Mouse (Mus musculus) brain, embryonic 14.5 days (tissue): ENCODE results near the gene Vps4b. TPM values are rescaled to one million over a fixed set of nuclear protein-coding genes. Genes with fewer than 3 reads are reported as not detected.
A peak's percentile ranks its signal among the peaks of the same experiment; 100 is the strongest.

ENCODE experiments used
- DNase-seq: peaks from one replicate; pipeline ENCODE4 v3.0.0-alpha.2; 2011; ENCODE audit warnings: low read depth
- CTCF ChIP-seq: fragments of 200-500 bp; IDR thresholded peaks from 2 replicates; pipeline ENCODE4 v1.5.1; 2012; ENCODE audit warnings: inconsistent platforms, mild to moderate bottlenecking, moderate library complexity, borderline replicate concordance; ENCODE audit not compliant: insufficient read depth, insufficient read length; ENCODE audit errors: extremely low read depth
- POLR2A ChIP-seq: fragments of 200-500 bp; IDR thresholded peaks from 2 replicates; pipeline ENCODE4 v1.6.1; 2012; ENCODE audit warnings: mild to moderate bottlenecking, inconsistent platforms, borderline replicate concordance; ENCODE audit not compliant: poor library complexity, insufficient read depth, insufficient read length, severe bottlenecking; ENCODE audit errors: extremely low read depth
- polyA plus RNA-seq: library from polyadenylated mRNA; depleted of rRNA; stranded (reverse); fragments of >200 nt; gene quantifications from 2 replicates; pipeline ENCODE4 v1.2.3, GENCODE M21; 2012

Gene Vps4b
- polyA plus RNA-seq, 1 experiment, result 21.7 TPM

DNA sequence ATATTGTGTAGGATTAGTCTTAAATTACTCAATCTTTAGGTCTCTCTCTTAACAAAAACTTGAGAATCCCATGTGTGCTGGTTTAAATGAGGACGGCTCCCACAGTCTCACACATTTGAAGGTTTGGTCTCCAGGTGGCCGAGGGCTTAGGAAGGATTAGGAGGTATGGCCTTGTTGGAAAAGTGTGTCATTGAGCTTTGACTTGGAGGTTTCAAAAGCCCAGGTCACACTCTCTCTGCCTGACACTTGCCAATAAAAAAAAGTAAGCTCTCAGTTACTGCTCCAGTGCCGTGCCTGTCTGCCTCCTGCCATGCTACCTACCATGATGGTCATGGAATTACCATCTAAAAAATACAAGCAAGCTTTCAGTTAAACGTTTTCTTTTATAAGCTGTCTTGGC lies 21.6 kb downstream of the Vps4b start:
- TF ChIP-seq POLR2A, result no peak
- TF ChIP-seq CTCF, result no peak
- no peak for DNase-seq

DNA sequence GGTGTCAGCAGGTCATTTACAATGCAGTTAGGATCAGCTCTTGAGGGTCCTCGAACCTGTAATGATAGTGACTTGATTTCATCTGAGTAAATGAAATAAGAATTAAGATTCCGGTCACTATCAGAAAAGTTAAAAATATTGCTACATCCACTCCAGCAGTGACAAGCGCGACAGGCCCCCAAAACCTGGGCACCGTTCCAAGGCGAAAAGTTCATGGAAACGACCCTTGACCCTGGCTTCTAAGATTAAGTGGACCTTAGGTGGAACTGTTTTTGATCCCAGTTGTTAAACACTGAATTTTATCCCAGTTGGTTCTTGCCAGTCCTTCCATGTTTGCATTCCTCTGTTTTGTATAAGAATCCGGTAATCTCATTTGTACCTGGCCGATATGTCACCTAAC lies 22.4 kb downstream of the Vps4b start:
- TF ChIP-seq POLR2A (no peak), CTCF (no peak)
- no peak for DNase-seq

DNA sequence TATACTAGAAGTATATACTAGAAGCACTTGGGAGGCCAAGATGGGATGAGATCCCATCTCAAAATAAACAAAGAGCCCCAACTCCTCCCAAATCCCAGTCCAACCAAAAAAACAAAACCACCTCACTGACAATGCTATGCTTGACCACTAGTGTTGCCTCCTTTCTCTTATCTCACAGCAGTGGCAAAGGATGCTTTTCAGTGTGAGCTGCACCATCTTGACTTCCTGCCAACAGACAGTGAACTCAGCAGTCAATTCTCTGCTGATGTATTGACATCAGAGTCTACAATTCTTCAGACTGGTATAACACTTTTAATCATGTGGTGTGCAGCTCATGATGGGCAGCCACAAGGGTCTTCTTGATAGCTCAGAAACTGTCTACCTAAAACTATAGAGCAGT lies 27.8 kb downstream of the Vps4b start:
- no peak for TF ChIP-seq POLR2A
- TF ChIP-seq CTCF, result no peak
- DNase-seq, result no peak

DNA sequence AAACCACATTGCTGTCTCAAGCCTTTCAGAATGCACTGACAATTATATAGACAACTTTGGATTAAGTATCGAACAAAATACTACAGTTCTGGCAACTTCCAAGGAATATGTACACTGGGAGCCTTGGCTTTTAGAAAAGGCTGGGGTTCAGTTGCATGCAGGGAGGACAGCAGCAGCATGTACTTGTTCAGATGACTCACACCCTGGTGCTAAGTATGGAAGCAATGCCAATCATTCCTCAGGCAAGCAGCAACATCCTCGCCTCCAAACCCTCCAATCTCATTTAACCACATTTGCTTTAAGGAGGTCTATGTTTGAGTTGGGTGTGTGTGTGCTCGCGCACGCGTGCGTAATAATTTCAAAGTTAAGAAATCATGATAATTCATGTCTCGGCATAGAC lies 30.8 kb downstream of the Vps4b start:
- TF ChIP-seq POLR2A, result no peak
- no peak for TF ChIP-seq CTCF
- no peak for DNase-seq

DNA sequence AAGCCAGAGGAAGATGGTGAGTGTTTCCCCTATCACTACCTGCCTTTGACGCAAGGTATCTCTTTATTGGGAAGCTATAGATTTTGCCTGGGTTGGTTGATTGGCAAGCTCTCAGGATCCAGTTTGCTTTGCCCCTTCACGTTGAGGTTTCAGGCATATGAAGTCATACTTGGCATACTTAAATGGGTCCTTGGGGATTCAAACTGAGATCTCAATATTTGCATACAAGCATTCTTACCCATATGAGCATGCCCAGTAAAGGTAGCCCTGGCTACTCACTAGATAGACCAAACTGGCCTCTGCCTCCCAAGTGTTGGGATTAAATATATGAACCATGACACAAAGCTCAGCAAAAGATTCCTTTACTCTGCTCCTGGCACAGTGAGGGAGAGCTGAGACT lies 31.7 kb downstream of the Vps4b start:
- no peak for DNase-seq
- TF ChIP-seq CTCF (no peak), POLR2A (no peak)

DNA sequence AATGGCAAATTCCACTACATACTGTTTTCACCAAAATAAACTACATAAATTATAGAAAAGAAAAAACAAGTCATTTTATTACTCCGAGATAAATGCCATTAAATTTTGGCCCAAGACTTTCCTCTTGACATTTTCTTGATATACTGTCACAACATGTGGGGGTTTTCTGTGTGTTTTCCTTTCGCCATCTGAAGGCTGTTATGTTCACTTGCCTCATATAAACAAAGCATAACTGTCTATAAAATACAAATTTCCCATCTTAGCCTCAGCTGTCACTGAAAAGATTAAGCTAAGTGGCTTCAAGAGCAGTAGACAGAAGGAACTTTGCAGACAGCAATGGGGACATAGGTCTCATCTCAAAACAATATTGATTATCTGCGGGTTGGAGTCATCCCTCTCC lies 32.2 kb downstream of the Vps4b start:
- no peak for DNase-seq
- TF ChIP-seq CTCF, result no peak
- no peak for TF ChIP-seq POLR2A

DNA sequence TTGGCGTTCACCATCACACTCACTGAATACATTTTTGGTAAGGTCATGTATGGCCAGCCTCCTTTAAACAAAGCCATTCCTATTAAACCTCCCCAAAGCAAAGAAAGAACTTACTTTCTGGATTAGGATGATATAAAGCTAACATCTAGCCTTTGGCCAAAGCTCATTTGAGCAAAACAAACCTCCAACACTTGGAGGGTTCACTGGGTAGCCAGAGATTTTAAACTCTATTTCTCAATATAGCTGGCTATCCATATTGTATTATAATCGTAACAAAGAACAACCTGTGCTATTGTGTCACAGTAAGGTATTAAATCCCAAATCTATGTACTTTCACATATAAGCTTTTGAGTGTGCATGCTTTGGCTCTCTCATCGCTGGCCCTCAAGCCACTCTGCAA lies 35.8 kb downstream of the Vps4b start:
- TF ChIP-seq POLR2A (no peak), CTCF (no peak)
- no peak for DNase-seq

DNA sequence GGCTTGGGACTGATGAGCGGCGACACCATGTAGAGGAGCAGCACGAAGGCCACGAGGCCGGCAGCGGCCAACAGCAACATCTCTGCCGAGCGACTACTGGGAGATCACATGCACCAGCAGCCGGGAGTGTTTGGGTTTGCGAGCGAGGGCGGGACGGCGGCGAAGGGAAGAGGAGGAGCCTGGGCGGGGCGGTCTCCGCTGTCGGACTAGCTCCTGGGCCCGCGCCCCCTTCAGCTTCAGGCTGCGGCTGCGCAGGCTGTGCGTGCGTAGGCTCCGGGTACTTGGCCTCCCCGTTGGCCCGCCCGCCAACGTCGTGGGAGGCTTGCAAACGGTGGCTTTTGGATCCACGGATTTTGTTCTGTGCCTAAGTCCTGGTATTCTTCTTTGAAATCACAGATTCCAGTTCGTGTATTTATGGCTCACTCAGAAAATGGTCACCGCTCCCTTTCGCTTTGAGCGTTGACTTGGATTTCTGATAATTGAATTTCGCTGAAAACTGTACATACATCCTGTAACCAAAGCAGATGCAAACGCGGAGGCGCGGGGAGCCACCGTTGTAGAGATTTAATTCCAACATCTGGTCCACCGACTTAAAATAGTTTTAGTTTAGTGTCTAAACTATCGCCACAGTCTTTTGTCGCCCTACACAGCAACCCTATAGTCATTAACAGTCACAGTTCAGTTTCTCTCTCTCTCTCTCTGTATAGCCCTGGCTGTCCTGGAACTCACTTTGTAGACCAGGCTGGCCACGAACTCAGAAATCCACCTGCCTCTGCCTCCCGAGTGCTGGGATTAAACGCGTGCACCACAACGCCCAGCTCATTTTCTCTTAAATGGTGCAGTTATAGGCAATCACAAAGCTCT lies 36.7 kb downstream of the Vps4b start, which contains the start of gene Kdsr:
Gene Kdsr (minus strand): TSS at position 156 of the 864 bp plus-strand sequence.
- TF ChIP-seq POLR2A (peak; percentile 45; the same call in 1 of the 2 replicates), CTCF (no peak)
- peak; percentile 99 for DNase-seq

DNA sequence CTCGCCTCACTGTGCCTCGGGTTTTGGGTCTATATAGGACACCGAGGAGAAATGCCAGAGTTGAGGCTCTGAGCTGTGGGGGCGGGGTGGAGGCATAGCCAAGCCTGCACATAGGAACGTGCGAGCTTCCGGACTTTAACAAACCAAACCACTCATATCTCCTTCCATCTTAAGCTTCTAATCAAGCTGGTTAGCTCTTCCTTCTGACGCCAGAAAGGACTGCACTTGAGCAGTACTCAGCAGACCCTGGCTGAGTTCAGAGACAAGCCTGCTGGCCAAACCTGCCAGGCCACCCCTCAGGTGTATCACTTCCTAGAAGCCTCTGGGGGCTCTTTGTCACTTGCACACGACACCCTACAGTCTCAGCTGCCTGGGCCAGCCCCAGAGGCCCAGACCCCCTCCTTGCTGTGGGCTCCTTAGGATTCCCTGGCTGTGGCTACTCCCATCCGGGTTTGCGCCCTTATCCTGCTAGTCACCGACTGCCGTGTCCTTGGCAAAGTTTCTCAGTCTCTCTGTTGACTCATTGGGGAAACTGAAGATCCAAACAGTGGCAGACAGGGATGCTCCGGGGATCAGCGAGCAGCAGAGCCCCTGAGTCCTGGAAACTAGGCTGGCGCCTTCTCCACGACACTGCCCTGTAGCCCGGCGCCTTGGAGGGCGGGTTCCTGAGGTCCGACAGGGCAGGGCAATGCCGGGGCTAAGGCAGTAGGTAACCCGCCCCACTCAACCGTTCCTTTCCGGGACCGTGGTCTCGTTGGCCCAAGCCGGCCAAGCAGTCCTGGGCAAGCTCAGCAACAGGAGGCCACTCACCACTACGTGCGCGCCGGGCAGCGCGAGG lies 37.6 kb downstream of the Vps4b start:
- no peak for TF ChIP-seq POLR2A
- peak; percentile 22 for DNase-seq

DNA sequence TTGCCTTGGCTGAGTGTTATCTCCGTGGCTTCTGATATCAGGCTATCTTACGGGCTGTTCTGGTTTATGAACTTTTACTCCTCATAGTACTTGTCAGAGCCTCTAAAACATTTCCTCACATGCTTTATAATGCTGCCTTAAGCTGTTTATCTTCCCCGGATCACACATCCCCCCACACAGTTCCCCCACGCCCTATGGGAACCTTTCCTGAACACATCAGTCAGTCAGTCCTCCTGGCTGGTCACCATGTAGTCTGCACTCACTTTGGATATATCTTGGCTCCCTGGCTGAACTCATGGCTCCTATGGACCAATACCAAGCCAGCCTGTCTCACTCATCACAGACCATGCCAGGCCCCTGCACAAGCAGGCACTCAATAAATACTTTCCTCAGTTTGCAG lies 39.9 kb downstream of the Vps4b start:
- no peak for DNase-seq
- TF ChIP-seq CTCF (no peak), POLR2A (no peak)

DNA sequence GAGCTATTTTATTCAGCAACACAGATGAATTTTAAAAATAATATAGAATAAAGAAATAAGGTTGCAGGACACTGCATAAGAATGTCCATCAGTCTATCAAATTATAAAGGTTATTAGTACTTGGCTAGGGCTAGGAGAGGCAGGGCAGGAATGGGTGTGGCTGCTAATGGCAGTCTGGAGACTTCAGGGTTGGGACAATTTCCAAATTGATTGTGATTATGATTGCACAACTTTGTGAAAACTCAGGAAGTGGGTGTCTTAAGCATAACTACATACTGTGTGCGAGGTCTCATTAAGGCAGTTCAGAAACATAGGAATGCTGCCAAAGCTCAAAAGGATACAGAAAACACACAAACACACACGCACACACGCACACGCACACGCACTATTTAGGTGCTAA lies 44.5 kb downstream of the Vps4b start:
- TF ChIP-seq CTCF (no peak), POLR2A (no peak)
- no peak for DNase-seq

DNA sequence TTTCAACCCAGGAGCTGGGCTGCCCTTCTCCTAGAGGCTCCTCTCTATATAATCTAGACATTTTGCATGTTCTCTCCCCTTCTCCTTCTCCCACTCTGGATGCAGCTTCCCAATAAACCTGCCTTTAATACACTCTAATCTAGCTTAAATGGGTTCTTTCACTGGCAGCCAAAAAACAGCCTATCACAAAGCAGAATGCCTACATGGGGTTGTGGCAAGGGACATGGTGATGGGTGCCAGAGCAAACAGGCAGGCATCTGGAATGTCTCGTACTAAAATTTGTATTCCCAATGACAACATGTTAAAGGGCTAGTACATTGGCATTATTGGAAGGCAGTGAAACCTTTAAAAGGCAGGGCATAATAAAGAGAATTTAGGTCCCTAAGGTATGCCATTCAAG lies 45.9 kb downstream of the Vps4b start:
- TF ChIP-seq POLR2A, result no peak
- DNase-seq, result no peak
